Mouse (Mus musculus): Measurements from ENCODE around the gene Ifnl3. TPM values are rescaled to one million over a fixed set of nuclear protein-coding genes. Genes with fewer than 3 reads are reported as not detected.

Ifnl3 gene
- total and polyA plus RNA-seq, 2 experiments from 2014 or later, result not detected

- no peak overlapping the region for H3K4me3 ChIP-seq (ENCODE audit: low read depth, low read length)
- no peaks in the 10 kb centered on the region for H3K4me1 ChIP-seq (ENCODE audit: control insufficient read depth, insufficient read depth)
- no peak for DNase-seq (ENCODE audit: low spot score)
- peak; percentile 61; the same call in 1 of the 2 replicates for ATAC-seq (ENCODE audit: insufficient read depth, low read depth)
- no peak overlapping the region for H3K9ac ChIP-seq (replicated peaks; ENCODE audit: low read depth, low read length)
- no peaks in the 10 kb centered on the region for H3K27me3 ChIP-seq (ENCODE audit: control insufficient read depth, insufficient read depth, low read length)
- H3K36me3 ChIP-seq (replicated peaks; ENCODE audit: control insufficient read depth, insufficient read depth, low read length), result peaks cover 28% of the 10 kb centered on the region
- H3K9me3 ChIP-seq (replicated peaks; ENCODE audit: control insufficient read depth, low read length), result no peaks in the 10 kb centered on the region
- H3K4me2 ChIP-seq (ENCODE audit: low read depth, low read length), result no peak overlapping the region
- 43% methylated on average over 4 of the region's 4 CpGs for WGBS
- TF ChIP-seq CTCF (IDR thresholded peaks at IDR 0.05; ENCODE audit: low read depth), result no peak
- no peak for TF ChIP-seq EP300 (IDR thresholded peaks at IDR 0.05; ENCODE audit: low read depth)
- H3K27ac ChIP-seq (ENCODE audit: low read depth), result no peak overlapping the region
These were observed 35.9 kb downstream of the Ifnl3 start for GRCm38 (mm10) chr7:28558486-28558885.

DNA sequence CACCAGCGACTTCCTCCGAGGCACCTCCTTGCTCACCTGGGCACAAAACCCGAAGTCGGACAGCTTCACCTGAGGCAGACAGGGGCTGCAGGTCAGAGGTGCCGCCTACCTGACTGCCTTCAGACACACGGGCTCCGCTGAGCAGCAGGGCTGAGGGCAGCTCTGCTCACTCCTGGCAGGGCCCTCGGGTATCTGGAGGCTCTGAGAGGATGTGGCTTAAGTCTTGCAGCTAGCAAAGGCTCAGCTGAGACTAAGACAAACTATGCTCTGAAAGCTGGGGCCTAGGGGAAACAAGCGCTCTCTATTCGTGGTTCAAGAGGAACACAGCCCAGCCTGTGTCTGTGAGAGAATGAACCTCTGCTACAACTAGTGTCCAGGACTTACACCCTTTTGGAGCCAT is 38.2 kb downstream of the Ifnl3 start:
- H3K27ac ChIP-seq (ENCODE audit: low read depth), result no peak overlapping the region; the same call in 1 of the 2 replicates
- WGBS, result 92% methylated on average over 10 of the region's 10 CpGs

DNA sequence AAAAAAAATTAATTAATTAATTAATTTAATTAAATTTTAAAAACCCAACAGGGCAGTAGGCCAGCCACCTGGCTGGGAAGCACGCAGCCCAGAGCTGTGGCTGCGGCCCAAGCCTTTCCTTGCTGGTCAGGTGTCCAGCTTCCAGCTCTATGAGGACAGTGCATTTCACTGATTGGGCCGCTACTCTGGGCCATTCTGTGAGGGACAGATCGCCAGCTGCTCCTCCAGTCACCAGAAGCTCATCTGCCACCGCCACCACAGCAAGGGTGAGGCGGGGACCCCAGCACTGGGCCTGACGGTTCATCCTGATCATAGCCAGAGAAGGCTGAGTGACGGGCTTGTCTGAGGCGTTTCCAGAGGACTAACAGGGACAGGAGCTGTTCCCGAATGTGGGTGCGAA is 39.3 kb downstream of the Ifnl3 start:
- H3K36me3 ChIP-seq (replicated peaks; ENCODE audit: control insufficient read depth, insufficient read depth, low read length), result peaks cover 61% of the 10 kb centered on the region
- DNase-seq (ENCODE audit: low spot score), result no peak
- no peak for ATAC-seq (ENCODE audit: insufficient read depth, low read depth)
- H3K4me1 ChIP-seq (ENCODE audit: control insufficient read depth, insufficient read depth), result no peaks in the 10 kb centered on the region
- no peaks in the 10 kb centered on the region for H3K9me3 ChIP-seq (replicated peaks; ENCODE audit: control insufficient read depth, low read length)
- H3K27me3 ChIP-seq (ENCODE audit: control insufficient read depth, insufficient read depth, low read length), result no peaks in the 10 kb centered on the region
- 90% methylated on average over 11 of the region's 11 CpGs for WGBS
- TF ChIP-seq EP300 (IDR thresholded peaks at IDR 0.05; ENCODE audit: low read depth) (no peak), CTCF (IDR thresholded peaks at IDR 0.05; ENCODE audit: low read depth) (no peak)
- no peak overlapping the region for H3K4me3 ChIP-seq (ENCODE audit: low read depth, low read length)
- no peak overlapping the region for H3K4me2 ChIP-seq (ENCODE audit: low read depth, low read length)
- no peak overlapping the region for H3K9ac ChIP-seq (replicated peaks; ENCODE audit: low read depth, low read length)
- no peak overlapping the region for H3K27ac ChIP-seq (ENCODE audit: low read depth)

More for the DNA sequence above, 38.2 kb downstream of the Ifnl3 start:
- no peak for ATAC-seq (ENCODE audit: insufficient read depth, low read depth)
- Histone ChIP-seq H3K27me3 (ENCODE audit: control insufficient read depth, insufficient read depth, low read length) (no peaks in the 10 kb centered on the region), H3K4me2 (ENCODE audit: low read depth, low read length) (no peak overlapping the region), H3K4me3 (ENCODE audit: low read depth, low read length) (no peak overlapping the region), H3K4me1 (ENCODE audit: control insufficient read depth, insufficient read depth) (no peaks in the 10 kb centered on the region), H3K9ac (replicated peaks; ENCODE audit: low read depth, low read length) (no peak overlapping the region), H3K9me3 (replicated peaks; ENCODE audit: control insufficient read depth, low read length) (no peaks in the 10 kb centered on the region), H3K36me3 (replicated peaks; ENCODE audit: control insufficient read depth, insufficient read depth, low read length) (peaks cover 52% of the 10 kb centered on the region)
- TF ChIP-seq EP300 (IDR thresholded peaks at IDR 0.05; ENCODE audit: low read depth) (no peak), CTCF (IDR thresholded peaks at IDR 0.05; ENCODE audit: low read depth) (no peak)
- DNase-seq (ENCODE audit: low spot score), result no peak

DNA sequence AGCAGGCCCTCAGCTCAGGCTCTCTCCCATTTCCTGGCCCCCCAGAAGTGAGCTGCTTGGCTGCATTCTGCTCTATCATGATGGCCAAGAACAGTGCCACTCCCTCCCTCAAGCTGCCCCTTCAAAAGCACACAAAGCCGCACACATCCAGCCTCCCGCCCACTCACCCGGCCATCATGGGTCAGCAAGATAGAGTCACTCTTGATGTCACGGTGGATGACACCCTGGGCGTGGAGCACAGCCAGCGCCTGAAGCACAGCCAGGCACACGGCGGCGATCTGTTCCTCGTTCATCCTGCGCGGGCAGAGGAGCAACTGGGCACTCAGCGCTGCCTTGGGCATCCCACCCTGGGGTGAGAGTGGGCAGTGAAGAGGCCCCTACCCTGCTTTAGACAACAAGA is 39.7 kb downstream of the Ifnl3 start:
- ATAC-seq (ENCODE audit: insufficient read depth, low read depth) (no peak), DNase-seq (ENCODE audit: low spot score) (no peak)
- no peaks in the 10 kb centered on the region for H3K9me3 ChIP-seq (replicated peaks; ENCODE audit: control insufficient read depth, low read length)
- H3K36me3 ChIP-seq (replicated peaks; ENCODE audit: control insufficient read depth, insufficient read depth, low read length), result peaks cover 65% of the 10 kb centered on the region
- no peak overlapping the region for H3K9ac ChIP-seq (replicated peaks; ENCODE audit: low read depth, low read length)
- TF ChIP-seq EP300 (IDR thresholded peaks at IDR 0.05; ENCODE audit: low read depth) (no peak), CTCF (IDR thresholded peaks at IDR 0.05; ENCODE audit: low read depth) (no peak)
- WGBS, result 87% methylated on average over 13 of the region's 13 CpGs
- H3K4me2 ChIP-seq (ENCODE audit: low read depth, low read length), result no peak overlapping the region
- no peak overlapping the region for H3K4me3 ChIP-seq (ENCODE audit: low read depth, low read length)
- no peak overlapping the region for H3K27ac ChIP-seq (ENCODE audit: low read depth)
- no peaks in the 10 kb centered on the region for H3K4me1 ChIP-seq (ENCODE audit: control insufficient read depth, insufficient read depth)
- no peaks in the 10 kb centered on the region for H3K27me3 ChIP-seq (ENCODE audit: control insufficient read depth, insufficient read depth, low read length)

- 94% methylated on average over 13 of the region's 13 CpGs for WGBS
- H3K27me3 ChIP-seq (ENCODE audit: control insufficient read depth, insufficient read depth, low read length), result no peaks in the 10 kb centered on the region
- H3K4me2 ChIP-seq (ENCODE audit: low read depth, low read length), result no peak overlapping the region
- TF ChIP-seq CTCF (IDR thresholded peaks at IDR 0.05; ENCODE audit: low read depth), result no peak
- no peak for TF ChIP-seq EP300 (IDR thresholded peaks at IDR 0.05; ENCODE audit: low read depth)
- peaks cover 71% of the 10 kb centered on the region for H3K36me3 ChIP-seq (replicated peaks; ENCODE audit: control insufficient read depth, insufficient read depth, low read length)
- no peak for ATAC-seq (ENCODE audit: insufficient read depth, low read depth)
- H3K27ac ChIP-seq (ENCODE audit: low read depth), result no peak overlapping the region
- H3K4me3 ChIP-seq (ENCODE audit: low read depth, low read length), result no peak overlapping the region
- DNase-seq (ENCODE audit: low spot score), result no peak
- no peaks in the 10 kb centered on the region for H3K4me1 ChIP-seq (ENCODE audit: control insufficient read depth, insufficient read depth)
- H3K9me3 ChIP-seq (replicated peaks; ENCODE audit: control insufficient read depth, low read length), result no peaks in the 10 kb centered on the region
- no peak overlapping the region for H3K9ac ChIP-seq (replicated peaks; ENCODE audit: low read depth, low read length)
These were observed 40.3 kb downstream of the Ifnl3 start for GRCm38 (mm10) chr7:28562951-28563350.

GRCm38 (mm10) chr7:28565407-28565806 is 42.8 kb downstream of the Ifnl3 start:
- no peak for TF ChIP-seq EP300 (IDR thresholded peaks at IDR 0.05; ENCODE audit: low read depth)
- no peak for TF ChIP-seq CTCF (IDR thresholded peaks at IDR 0.05; ENCODE audit: low read depth)
- Histone ChIP-seq H3K9ac (replicated peaks; ENCODE audit: low read depth, low read length) (no peak overlapping the region), H3K27ac (ENCODE audit: low read depth) (no peak overlapping the region), H3K27me3 (ENCODE audit: control insufficient read depth, insufficient read depth, low read length) (no peaks in the 10 kb centered on the region), H3K36me3 (replicated peaks; ENCODE audit: control insufficient read depth, insufficient read depth, low read length) (peaks cover 58% of the 10 kb centered on the region), H3K4me1 (ENCODE audit: control insufficient read depth, insufficient read depth) (peaks cover 5% of the 10 kb centered on the region), H3K9me3 (replicated peaks; ENCODE audit: control insufficient read depth, low read length) (no peaks in the 10 kb centered on the region), H3K4me2 (ENCODE audit: low read depth, low read length) (no peak overlapping the region), H3K4me3 (ENCODE audit: low read depth, low read length) (no peak overlapping the region)
- 73% methylated on average over 5 of the region's 5 CpGs for WGBS
- DNase-seq (ENCODE audit: low spot score), result no peak
- no peak for ATAC-seq (ENCODE audit: insufficient read depth, low read depth)
